Mouse (Mus musculus) embryonic facial prominence, embryonic 10.5 days (tissue): ENCODE results near the gene Denr. TPM values are rescaled to one million over a fixed set of nuclear protein-coding genes. Genes with fewer than 3 reads are reported as not detected.

Experiments
- DNase-seq: peaks from one replicate; pipeline ENCODE4 v3.0.0-alpha.2; 2017; ENCODE audit warnings: low spot score
- H3K27ac ChIP-seq: fragments of 300-500 bp; sonication (generic); replicated peaks from 2 replicates; pipeline ENCODE4 v1.5.1; 2016; ENCODE audit warnings: mild to moderate bottlenecking
- H3K27me3 ChIP-seq: fragments of 300-500 bp; sonication (generic); replicated peaks from 2 replicates; pipeline ENCODE4 v1.6.1; 2016; ENCODE audit warnings: low read depth, mild to moderate bottlenecking; ENCODE audit not compliant: poor library complexity, severe bottlenecking
- H3K36me3 ChIP-seq: fragments of 300-500 bp; sonication (generic); replicated peaks from 2 replicates; pipeline ENCODE4 v1.6.1; 2016; ENCODE audit warnings: mild to moderate bottlenecking, moderate library complexity
- H3K4me1 ChIP-seq: fragments of 300-500 bp; sonication (generic); 2 replicates; pipeline ENCODE4 v1.6.1; 2016
- H3K4me3 ChIP-seq: fragments of 300-500 bp; sonication (generic); 2 replicates; pipeline ENCODE4 v1.5.1; 2016; ENCODE audit warnings: mild to moderate bottlenecking, moderate library complexity
- H3K9me3 ChIP-seq: fragments of 300-500 bp; sonication (generic); 2 replicates; pipeline ENCODE4 v1.6.1; 2016; ENCODE audit warnings: mild to moderate bottlenecking
- WGBS: fragments of 180-500 bp; shearing (Covaris S2); methylation state at CpG from one replicate; pipeline ENCODE4 v1.1.7; 2016; 5-methylcytosine and 5-hydroxymethylcytosine counted together
- polyA plus RNA-seq: library from polyadenylated mRNA; unstranded; fragments of >200 nt; fragmentation: Nextera tagmentation; extraction: Ambion mirVana; gene quantifications from 2 replicates; pipeline ENCODE4 v1.2.1, GENCODE M21; 2016

The Denr gene
- 180 and 184 TPM in 2 replicates for polyA plus RNA-seq

DNA sequence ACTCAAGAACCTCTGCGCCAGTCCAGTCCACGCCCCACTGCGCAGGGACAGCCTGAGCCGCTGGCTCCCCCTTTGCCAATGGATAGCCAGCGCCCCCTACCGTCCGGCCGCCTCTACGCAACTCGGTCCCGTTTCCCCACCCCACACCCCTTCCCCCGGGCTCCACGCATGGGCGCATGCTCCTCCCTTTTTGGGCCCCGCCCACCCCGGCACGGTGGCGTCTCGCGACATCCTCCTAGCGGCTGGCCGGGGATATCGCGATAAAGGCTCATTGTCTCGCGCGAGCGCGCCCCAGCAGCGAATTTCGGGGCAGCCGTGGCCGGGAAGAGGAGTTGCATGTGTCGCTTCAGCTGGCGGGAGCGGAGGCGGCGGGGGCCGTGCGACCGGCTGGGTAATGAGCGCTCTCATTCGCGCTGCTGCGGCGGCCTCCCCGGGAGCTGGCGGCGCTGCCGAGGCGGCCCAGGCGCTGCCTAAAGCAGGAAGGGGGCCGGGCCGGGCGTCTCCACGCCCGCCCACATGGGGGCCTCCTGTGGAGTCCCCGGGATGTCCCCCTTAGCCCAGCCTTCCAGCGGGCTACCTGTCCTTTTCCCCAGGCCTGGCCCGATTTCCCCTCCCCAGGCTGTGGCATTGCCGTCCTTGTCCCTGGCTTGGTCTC, at the start of gene Denr:
Gene Denr, plus strand, starts transcription at position 200 of the 655 bp plus-strand sequence.
- peak within 1 kb of the TSS; percentile 98 for H3K27ac ChIP-seq
- H3K4me3 ChIP-seq: peak within 1 kb of the TSS; percentile 100
- H3K4me1 ChIP-seq: peaks cover 17% of the 10 kb centered on the region
- WGBS: under 1% methylated on average over 61 of the region's 61 CpGs
- peaks cover 40% of the 10 kb centered on the region for H3K36me3 ChIP-seq
- peak; percentile 100 for DNase-seq
- no peaks in the 10 kb centered on the region for H3K9me3 ChIP-seq
- H3K27me3 ChIP-seq: no peaks in the 10 kb centered on the region

DNA sequence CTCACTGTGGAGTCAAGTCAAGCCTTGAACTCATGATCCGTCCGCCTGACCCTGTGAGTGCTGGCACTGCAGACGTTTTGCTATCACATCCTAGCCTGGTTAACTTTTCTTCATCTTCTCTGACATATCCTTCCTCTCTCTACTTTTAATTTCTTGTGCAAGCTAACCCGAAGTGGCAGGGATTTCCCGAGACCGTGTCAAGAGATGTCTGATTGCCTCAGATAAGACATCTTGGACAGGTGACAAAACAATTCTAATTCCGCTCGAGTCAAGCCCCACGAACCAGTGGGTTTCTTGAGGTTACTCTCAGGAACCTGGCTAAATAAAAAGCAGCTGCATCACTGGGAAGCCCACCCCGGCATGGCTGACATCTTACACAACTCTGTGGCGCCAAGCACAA, 48.2 kb upstream of the Denr start:
- Histone ChIP-seq H3K27ac (no peak overlapping the region; the same call in 1 of the 2 replicates), H3K4me1 (peaks cover 22% of the 10 kb centered on the region), H3K27me3 (no peaks in the 10 kb centered on the region), H3K4me3 (no peak overlapping the region), H3K9me3 (no peaks in the 10 kb centered on the region), H3K36me3 (no peaks in the 10 kb centered on the region)
- WGBS: 75% methylated on average over 11 of the region's 11 CpGs
- no peak for DNase-seq

DNA sequence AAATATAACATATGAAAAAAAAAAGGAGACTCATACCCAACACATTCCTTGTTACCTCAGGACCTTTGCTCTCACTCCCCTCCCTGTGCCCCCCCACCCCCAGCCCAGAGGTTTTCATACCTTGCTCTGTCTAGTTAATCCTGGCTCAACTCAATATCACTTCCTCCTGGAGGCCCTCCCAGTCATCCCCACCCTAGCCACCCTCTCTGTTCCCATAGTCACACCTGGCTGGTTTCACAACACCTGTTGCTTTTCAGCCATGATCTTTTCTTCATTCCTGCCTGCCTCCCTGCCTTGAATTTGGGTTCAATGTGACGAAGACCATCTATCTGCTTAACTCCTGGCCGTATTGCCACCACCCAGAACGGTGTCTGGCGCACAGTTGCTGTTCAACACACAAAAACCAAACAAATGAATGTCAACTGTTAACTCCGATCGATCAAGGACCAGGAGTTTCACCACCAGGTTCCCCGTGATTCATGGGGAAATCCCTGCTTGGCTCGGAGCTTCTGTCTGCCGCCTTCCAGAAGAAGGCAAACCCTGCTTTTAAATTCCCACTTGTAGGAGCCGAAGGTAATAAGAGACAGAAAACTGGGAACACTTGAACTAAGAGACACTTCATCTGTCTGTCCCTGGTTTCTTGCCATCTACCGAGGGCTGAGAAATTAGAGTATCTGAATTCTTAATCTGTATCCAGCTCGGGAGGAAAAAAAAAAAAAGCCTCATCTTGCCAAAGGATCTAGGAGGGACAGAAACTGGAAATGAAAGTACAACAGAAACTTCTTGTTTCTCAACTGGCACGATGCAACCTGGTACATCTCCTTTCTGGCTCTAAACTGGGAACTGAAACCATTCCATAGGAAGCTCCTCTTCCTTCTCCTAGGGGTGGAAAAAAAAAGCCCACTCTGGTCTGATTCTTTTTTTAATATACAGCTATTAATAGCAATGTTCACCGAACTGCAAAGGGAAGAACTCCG, 44.3 kb upstream of the Denr start:
- Histone ChIP-seq H3K4me3 (no peak overlapping the region), H3K27ac (no peak overlapping the region), H3K9me3 (no peaks in the 10 kb centered on the region), H3K4me1 (peaks cover 22% of the 10 kb centered on the region), H3K36me3 (no peaks in the 10 kb centered on the region), H3K27me3 (no peaks in the 10 kb centered on the region)
- 89% methylated on average over 15 of the region's 15 CpGs for WGBS
- DNase-seq: no peak

DNA sequence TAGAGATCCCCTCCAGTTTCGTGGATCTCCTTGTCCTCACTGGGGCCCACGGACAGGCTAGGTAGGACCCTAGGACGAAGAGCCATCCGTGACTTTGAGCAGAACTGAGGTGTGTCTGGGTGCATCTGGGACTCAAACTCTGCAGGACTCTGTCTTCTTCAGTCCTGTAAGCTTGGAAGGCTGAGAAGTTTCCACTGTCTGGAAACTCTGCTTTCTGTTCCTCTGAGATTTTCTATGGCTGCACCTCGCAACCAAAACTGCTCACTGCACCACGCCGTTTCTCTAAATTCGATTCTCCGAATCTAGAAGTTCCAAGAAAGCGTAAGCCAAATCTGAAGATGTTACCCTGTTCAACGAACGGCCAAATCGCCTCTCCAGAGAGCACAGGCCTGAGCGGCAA, 43.0 kb upstream of the Denr start:
- H3K36me3 ChIP-seq: no peaks in the 10 kb centered on the region
- no peaks in the 10 kb centered on the region for H3K27me3 ChIP-seq
- DNase-seq: no peak
- H3K4me3 ChIP-seq: no peak overlapping the region
- H3K27ac ChIP-seq: no peak overlapping the region
- H3K4me1 ChIP-seq: peaks cover 20% of the 10 kb centered on the region
- WGBS: 92% methylated on average over 14 of the region's 14 CpGs
- H3K9me3 ChIP-seq: no peaks in the 10 kb centered on the region

DNA sequence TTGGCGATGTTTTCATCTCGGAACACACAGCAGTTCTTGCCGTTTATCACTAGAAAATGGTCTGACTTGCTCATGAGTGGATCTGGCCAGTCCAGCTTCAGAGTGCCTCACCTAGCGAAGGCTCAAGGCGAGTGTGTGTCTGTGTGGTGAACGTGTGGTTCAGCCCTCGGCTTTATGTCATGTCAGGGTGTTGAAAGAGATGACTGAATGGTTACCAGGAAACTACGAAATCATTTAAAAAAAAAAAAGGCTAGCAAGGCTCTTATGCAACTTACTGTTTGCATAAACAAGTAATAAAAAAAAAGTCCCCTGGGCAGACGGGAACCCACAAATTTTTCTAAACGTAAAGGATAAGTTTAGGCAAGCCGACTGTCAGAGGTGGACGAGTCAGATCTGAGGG, 41.6 kb upstream of the Denr start, which contains the start of gene Hcar2:
Gene Hcar2, minus strand, starts transcription at position 135 of the 400 bp plus-strand sequence.
- Histone ChIP-seq H3K27ac (no peak within 1 kb of the TSS), H3K4me1 (peaks cover 7% of the 10 kb centered on the region; the same call in 1 of the 2 replicates), H3K9me3 (no peaks in the 10 kb centered on the region), H3K36me3 (no peaks in the 10 kb centered on the region), H3K27me3 (no peaks in the 10 kb centered on the region), H3K4me3 (no peak within 1 kb of the TSS)
- no peak for DNase-seq
- 90% methylated on average over 12 of the region's 12 CpGs for WGBS

DNA sequence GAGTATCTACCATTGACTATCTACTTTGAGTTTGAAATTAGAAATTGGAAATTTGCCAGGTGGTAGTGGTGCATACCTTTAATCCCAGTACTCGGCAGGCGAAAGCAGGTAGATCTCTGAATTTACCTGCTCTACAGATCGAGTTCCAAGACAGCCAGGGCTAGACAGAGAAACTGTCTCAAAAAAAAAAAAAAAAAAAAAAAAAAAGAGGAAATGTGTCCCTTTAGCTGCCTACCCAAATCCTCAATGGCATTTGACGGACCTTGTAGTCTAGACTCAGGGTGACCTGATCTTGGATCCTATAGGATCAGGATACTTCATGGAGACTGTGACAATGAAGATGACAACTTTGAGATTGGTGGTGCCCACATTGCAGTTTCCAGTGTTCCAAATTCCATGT, 40.5 kb upstream of the Denr start:
- Histone ChIP-seq H3K36me3 (no peaks in the 10 kb centered on the region), H3K4me1 (0 out of 2 replicates have a peak, but pooled peaks cover 2% of the 10 kb centered on the region), H3K27ac (no peak overlapping the region), H3K4me3 (no peak overlapping the region), H3K9me3 (no peaks in the 10 kb centered on the region), H3K27me3 (no peaks in the 10 kb centered on the region)
- DNase-seq: no peak
- WGBS: 92% methylated on average over 4 of the region's 4 CpGs

DNA sequence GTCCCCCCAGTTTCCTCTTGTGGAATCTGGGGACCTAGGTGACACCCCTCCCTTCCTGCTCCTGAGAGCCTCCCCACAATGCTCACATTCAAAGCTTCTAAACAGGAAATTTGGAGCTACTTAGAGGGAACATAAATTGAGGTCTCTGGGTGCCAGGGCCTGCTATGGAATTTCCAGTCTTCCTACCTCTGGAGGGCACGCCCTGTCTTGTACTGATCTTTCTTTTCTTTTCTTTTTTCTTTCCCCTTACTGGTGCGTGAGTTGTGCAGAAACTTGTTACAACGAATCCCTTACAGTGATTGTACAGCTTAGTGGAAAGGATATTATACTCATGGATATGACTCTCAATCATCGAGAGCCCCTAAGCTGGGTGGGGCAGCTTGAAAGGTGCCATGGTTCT, 37.4 kb upstream of the Denr start:
- no peak for DNase-seq
- Histone ChIP-seq H3K27ac (no peak overlapping the region), H3K9me3 (no peaks in the 10 kb centered on the region), H3K4me3 (no peak overlapping the region), H3K27me3 (no peaks in the 10 kb centered on the region), H3K36me3 (no peaks in the 10 kb centered on the region), H3K4me1 (no peaks in the 10 kb centered on the region)
- whole genome bisulfite sequencing: 81% methylated on average over 4 of the region's 4 CpGs

DNA sequence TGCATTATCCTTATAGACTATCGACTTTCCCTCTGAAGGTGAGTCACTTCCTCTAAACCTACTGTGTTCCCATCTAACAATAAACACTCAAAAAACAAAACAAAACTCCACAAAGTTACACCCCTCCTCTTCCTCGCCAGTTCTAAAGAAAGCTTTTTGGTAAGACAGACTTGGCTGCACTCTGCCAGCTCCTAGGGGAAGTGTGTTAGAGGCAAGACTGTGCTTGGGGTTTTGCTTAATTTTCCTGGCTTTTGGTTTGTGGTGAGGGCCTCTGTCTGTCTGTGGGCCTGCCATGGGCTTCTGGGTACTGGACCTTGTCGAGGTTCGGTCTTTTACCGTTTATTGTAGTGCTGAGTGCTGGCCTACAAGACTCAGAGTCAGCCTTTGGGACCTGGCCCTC, 32.8 kb upstream of the Denr start:
- Histone ChIP-seq H3K36me3 (no peaks in the 10 kb centered on the region), H3K9me3 (no peaks in the 10 kb centered on the region), H3K27me3 (no peaks in the 10 kb centered on the region), H3K4me3 (no peak overlapping the region), H3K27ac (no peak overlapping the region), H3K4me1 (0 out of 2 replicates have a peak, but pooled peaks cover 7% of the 10 kb centered on the region)
- DNase-seq: no peak
- WGBS: 92% methylated on average over 5 of the region's 5 CpGs

DNA sequence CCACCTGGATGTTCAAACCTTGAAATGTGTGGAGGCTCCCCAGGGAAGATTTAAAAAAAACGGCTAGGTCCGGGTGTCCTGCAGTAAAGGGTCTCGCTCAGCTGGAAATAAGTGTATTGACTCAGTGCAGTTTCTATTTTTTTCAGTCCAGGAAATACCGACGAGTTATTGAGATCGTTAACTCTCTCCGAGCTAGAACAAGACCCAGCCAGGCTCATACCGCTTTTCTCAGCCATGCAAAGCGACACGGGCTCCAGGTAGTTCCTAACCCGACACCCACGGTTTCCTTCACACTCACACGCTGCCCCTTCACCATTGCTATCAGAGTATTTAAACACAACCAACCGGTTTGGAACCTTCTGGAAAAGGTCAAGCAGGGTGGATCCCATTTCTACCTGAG, 28.9 kb upstream of the Denr start:
- Histone ChIP-seq H3K36me3 (no peaks in the 10 kb centered on the region), H3K27ac (no peak overlapping the region), H3K9me3 (no peaks in the 10 kb centered on the region), H3K4me1 (peaks cover 17% of the 10 kb centered on the region), H3K4me3 (no peak overlapping the region), H3K27me3 (no peaks in the 10 kb centered on the region)
- WGBS: 74% methylated on average over 14 of the region's 14 CpGs
- DNase-seq: no peak

DNA sequence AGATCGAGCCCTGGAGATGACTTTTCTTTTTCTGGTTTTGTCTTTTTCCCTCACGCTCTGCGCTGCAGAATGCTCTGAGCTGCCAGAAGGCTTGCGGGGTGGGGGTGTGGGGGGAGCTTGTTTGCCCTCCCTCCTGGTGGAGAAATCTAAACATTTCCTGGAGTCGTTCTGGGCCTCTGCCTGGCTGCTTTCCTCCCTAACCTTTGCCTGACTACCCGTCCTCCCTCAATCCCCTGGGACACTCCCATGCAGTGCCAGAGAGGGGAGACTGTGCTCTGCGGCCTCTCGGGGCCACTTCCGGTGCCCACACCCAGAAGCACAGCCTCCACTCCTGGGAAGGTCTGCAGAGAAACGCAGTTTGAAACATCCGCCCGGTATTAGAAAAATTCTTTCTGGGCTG, 27.0 kb upstream of the Denr start, which contains the start of gene Hcar1:
Gene Hcar1, minus strand, starts transcription at position 93 of the 400 bp plus-strand sequence.
- no peak for DNase-seq
- no peaks in the 10 kb centered on the region for H3K27me3 ChIP-seq
- peaks cover 17% of the 10 kb centered on the region for H3K4me1 ChIP-seq
- 66% methylated on average over 12 of the region's 12 CpGs for WGBS
- no peaks in the 10 kb centered on the region for H3K36me3 ChIP-seq
- H3K27ac ChIP-seq: peak within 1 kb of the TSS; percentile 30; the same call in 1 of the 2 replicates
- 0 out of 2 replicates have a peak within 1 kb of the TSS, but pooled peaks have one; percentile 30 for H3K4me3 ChIP-seq
- H3K9me3 ChIP-seq: no peaks in the 10 kb centered on the region

DNA sequence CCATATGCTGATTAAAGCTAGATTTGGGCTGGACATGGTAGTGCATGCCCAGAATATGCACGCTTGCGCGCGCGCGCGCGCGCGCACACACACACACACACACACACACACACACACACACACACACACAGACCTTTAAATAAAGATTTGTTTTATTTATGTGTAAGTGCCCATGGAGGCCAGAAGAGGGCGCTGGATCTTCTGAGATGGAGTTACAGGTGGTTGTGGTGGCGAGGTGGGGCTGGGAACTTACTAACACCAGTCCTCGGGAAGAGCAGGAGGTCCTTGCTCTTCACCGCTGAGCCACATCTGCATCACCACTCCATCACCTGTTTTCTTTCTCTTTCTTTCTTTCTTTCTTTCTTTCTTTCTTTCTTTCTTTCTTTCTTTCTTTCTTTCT, 26.2 kb upstream of the Denr start:
- H3K4me3 ChIP-seq: no peak overlapping the region
- H3K27me3 ChIP-seq: no peaks in the 10 kb centered on the region
- H3K27ac ChIP-seq: no peak overlapping the region
- no peaks in the 10 kb centered on the region for H3K9me3 ChIP-seq
- H3K36me3 ChIP-seq: no peaks in the 10 kb centered on the region
- WGBS: 82% methylated on average over 14 of the region's 14 CpGs
- H3K4me1 ChIP-seq: peaks cover 17% of the 10 kb centered on the region
- no peak for DNase-seq

DNA sequence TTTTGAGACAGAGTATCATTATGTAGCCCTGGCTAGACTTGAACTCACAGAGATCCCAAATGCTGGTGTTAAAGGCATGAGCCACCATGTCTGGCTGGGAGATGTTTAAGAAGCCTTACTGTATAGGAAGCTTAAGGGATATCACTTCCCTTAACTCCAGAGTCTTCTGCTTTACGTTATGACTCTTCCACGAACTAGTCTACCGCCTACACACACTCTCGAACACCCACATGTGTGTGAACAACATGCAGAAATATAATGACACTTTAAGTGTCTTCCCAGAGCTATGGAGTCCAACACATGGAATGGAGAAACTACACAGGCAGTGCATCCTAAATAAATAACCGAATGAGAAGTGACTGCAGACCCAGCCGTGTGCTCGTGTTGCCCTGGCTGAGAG, 23.1 kb upstream of the Denr start:
- no peak overlapping the region for H3K27ac ChIP-seq
- 83% methylated on average over 7 of the region's 7 CpGs for WGBS
- DNase-seq: no peak
- no peaks in the 10 kb centered on the region for H3K36me3 ChIP-seq
- peaks cover 10% of the 10 kb centered on the region for H3K4me1 ChIP-seq
- H3K27me3 ChIP-seq: no peaks in the 10 kb centered on the region
- no peak overlapping the region for H3K4me3 ChIP-seq
- no peaks in the 10 kb centered on the region for H3K9me3 ChIP-seq
